Mouse (Mus musculus) spleen, adult 2 months (tissue): ENCODE results near the gene Nfkb1. TPM values are rescaled to one million over a fixed set of nuclear protein-coding genes. Genes with fewer than 3 reads are reported as not detected.

ENCODE experiments used
- DNase-seq, 2 experiments: peaks; one replicate each; pipeline versions ENCODE4 v3.0.0 to v3.0.0-alpha.2; 2012 to 2021; ENCODE audit warnings: low spot score in 2 of 2, low read depth in 1 of 2
- H3K27ac ChIP-seq: fragments of 200-500 bp; 2 replicates; pipeline ENCODE4 v1.5.1; 2012; ENCODE audit warnings: low read length, inconsistent platforms; ENCODE audit not compliant: insufficient read depth
- H3K27me3 ChIP-seq: fragments of 200-500 bp; 2 replicates; pipeline ENCODE4 v1.6.1; 2012; ENCODE audit warnings: mild to moderate bottlenecking, moderate library complexity, low read length, inconsistent platforms; ENCODE audit not compliant: control insufficient read depth, insufficient read depth
- H3K36me3 ChIP-seq: fragments of 200-500 bp; 2 replicates; pipeline ENCODE4 v1.6.1; 2012; ENCODE audit warnings: mild to moderate bottlenecking, low read length, inconsistent platforms; ENCODE audit not compliant: control insufficient read depth, insufficient read depth
- H3K4me1 ChIP-seq: fragments of 200-500 bp; 2 replicates; pipeline ENCODE4 v1.6.1; 2011; ENCODE audit warnings: inconsistent platforms; ENCODE audit not compliant: control insufficient read depth, insufficient read depth, insufficient read length
- H3K4me3 ChIP-seq: fragments of 200-500 bp; 2 replicates; pipeline ENCODE4 v1.5.1; 2011; ENCODE audit warnings: mild to moderate bottlenecking, inconsistent platforms; ENCODE audit not compliant: insufficient read depth, insufficient read length; ENCODE audit errors: extremely low read depth
- CTCF ChIP-seq: fragments of 200-500 bp; IDR thresholded peaks from 2 replicates; pipeline ENCODE4 v1.5.1; 2011; ENCODE audit warnings: mild to moderate bottlenecking, inconsistent platforms; ENCODE audit not compliant: insufficient read depth, insufficient read length, insufficient replicate concordance; ENCODE audit errors: extremely low read depth
- POLR2A ChIP-seq: fragments of 200-500 bp; IDR thresholded peaks from 2 replicates; pipeline ENCODE4 v1.6.1; 2011; ENCODE audit warnings: low read depth, low read length, inconsistent platforms
- WGBS: fragments of 180-500 bp; shearing (Covaris S2); methylation state at CpG from one replicate; pipeline ENCODE4 v1.1.7; 2018; 5-methylcytosine and 5-hydroxymethylcytosine counted together
- polyA plus RNA-seq: library from polyadenylated mRNA; depleted of rRNA; stranded (reverse); fragments of >200 nt; gene quantifications from 2 replicates; pipeline ENCODE4 v1.2.3, GENCODE M21; 2012

Nfkb1 gene
- polyA plus RNA-seq, 1 experiment, result 188 TPM

- H3K4me3 ChIP-seq, result no peak overlapping the region
- H3K4me1 ChIP-seq, result peaks cover 25% of the 10 kb centered on the region; the same call in 1 of the 2 replicates
- no peak for TF ChIP-seq POLR2A
- no peak for TF ChIP-seq CTCF
- H3K27me3 ChIP-seq, result no peaks in the 10 kb centered on the region
- no peak overlapping the region for H3K27ac ChIP-seq
- peaks cover 6% of the 10 kb centered on the region for H3K36me3 ChIP-seq
- DNase-seq, result no peak
- 86% methylated on average over 7 of the region's 7 CpGs for WGBS
Measured at GRCm38 (mm10) chr3:135673695-135674094, 17.7 kb downstream of the Nfkb1 start.

DNA sequence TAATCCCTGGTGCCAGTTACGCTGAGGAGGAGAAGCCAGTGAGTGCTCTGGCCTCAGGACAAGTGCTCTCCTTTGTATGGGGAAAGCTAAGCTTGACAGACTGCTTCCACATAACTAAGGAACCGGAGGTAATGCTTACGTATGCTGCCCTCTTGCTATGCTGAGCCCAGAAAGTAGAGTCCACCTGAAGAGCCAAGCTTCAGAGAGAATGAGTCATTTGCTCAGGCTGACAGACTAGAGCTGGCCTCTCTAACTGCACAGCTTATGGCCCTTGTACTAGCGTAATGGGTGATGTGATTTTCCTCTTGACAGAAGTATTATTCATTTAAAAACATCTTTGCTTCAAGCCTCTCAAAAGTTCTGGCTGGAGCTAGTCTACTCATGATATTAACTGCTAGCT is 18.3 kb downstream of the Nfkb1 start:
- Histone ChIP-seq H3K27me3 (no peaks in the 10 kb centered on the region), H3K36me3 (peaks cover 7% of the 10 kb centered on the region), H3K4me1 (peaks cover 25% of the 10 kb centered on the region; the same call in 1 of the 2 replicates), H3K27ac (no peak overlapping the region), H3K4me3 (no peak overlapping the region)
- TF ChIP-seq CTCF, result no peak
- no peak for TF ChIP-seq POLR2A
- WGBS, result 94% methylated on average over 4 of the region's 4 CpGs
- DNase-seq, result no peak

DNA sequence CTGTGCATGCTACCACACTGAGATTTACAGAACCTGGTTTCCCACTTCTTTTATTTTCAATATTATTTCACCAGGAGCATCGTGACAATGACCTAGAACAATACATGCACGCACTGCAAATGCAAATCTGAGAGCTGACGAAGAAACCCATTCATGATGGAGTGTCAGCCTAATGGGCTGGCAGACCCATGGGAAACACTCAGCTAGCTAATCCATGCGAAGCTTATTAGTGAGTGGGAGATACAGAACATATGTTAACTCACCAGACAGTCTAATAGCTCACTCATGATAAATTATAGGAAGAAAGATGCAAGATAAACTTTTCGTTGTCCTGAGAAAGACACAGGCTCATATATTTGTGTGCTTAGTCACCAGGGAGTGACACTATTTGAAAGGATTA is 19.2 kb downstream of the Nfkb1 start:
- no peak for TF ChIP-seq POLR2A
- no peak for TF ChIP-seq CTCF
- WGBS, result 90% methylated on average over 5 of the region's 5 CpGs
- Histone ChIP-seq H3K36me3 (peaks cover 8% of the 10 kb centered on the region), H3K27ac (no peak overlapping the region), H3K27me3 (no peaks in the 10 kb centered on the region), H3K4me1 (peaks cover 25% of the 10 kb centered on the region; the same call in 1 of the 2 replicates), H3K4me3 (no peak overlapping the region)
- DNase-seq, result no peak

DNA sequence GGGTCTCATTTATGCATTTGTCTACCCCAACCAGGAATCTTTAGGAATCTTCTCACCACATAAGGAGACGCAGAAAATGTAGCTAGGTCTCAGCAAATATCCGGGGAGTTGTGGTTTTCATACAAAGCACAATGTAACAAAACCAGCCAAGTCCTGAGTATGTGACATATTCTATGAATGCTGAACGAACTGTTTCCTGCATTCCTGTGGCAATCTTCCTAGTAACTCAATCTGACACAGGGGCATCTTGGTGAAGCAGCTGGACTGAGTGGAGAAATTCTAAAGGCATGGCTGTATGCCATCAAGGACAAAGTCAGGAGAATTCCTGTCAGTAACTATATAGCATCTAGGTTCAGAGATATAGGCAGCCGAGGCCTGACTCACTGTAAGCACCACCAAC is 20.5 kb downstream of the Nfkb1 start:
- WGBS, result 80% methylated on average over 4 of the region's 4 CpGs
- no peak overlapping the region for H3K27ac ChIP-seq
- H3K4me1 ChIP-seq, result peaks cover 17% of the 10 kb centered on the region; the same call in 1 of the 2 replicates
- H3K27me3 ChIP-seq, result no peaks in the 10 kb centered on the region
- DNase-seq, result no peak
- H3K4me3 ChIP-seq, result no peak overlapping the region
- no peak for TF ChIP-seq POLR2A
- peaks cover 11% of the 10 kb centered on the region for H3K36me3 ChIP-seq

GRCm38 (mm10) chr3:135667084-135667483 is 24.3 kb downstream of the Nfkb1 start:
- Histone ChIP-seq H3K36me3 (peaks cover 29% of the 10 kb centered on the region), H3K27ac (no peak overlapping the region), H3K27me3 (no peaks in the 10 kb centered on the region), H3K4me1 (peaks cover 7% of the 10 kb centered on the region; the same call in 1 of the 2 replicates), H3K4me3 (no peak overlapping the region)
- no peak for DNase-seq
- 85% methylated on average over 3 of the region's 3 CpGs for WGBS
- no peak for TF ChIP-seq POLR2A
- TF ChIP-seq CTCF, result no peak

DNA sequence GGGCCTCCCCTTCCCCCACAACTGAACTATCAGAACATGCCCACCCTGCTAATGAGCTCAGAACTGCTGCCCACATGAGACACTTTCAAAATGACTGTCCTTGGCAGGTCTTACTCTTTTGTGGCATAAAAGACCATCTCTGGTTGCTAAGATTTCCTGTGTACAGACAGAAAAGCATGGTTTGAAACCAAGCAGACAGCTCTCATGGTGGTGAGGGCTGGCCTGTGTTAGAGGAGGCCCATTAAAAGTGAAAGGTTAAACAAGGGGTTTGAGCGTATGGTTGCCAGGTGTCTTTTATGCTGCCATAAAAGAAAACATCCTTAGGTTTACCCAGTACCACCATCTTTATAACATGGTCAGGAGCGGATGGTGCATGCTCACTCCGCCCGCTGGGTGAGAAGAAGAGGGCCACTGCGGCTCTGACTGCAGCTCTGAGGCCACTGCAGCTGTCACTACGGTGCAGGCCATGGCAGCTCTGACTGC is 25.5 kb downstream of the Nfkb1 start:
- WGBS, result 80% methylated on average over 6 of the region's 6 CpGs
- Histone ChIP-seq H3K27me3 (no peaks in the 10 kb centered on the region), H3K4me1 (peaks cover 2% of the 10 kb centered on the region; the same call in 1 of the 2 replicates), H3K36me3 (peaks cover 32% of the 10 kb centered on the region), H3K4me3 (no peak overlapping the region), H3K27ac (no peak overlapping the region)
- no peak for DNase-seq
- no peak for TF ChIP-seq CTCF
- no peak for TF ChIP-seq POLR2A

DNA sequence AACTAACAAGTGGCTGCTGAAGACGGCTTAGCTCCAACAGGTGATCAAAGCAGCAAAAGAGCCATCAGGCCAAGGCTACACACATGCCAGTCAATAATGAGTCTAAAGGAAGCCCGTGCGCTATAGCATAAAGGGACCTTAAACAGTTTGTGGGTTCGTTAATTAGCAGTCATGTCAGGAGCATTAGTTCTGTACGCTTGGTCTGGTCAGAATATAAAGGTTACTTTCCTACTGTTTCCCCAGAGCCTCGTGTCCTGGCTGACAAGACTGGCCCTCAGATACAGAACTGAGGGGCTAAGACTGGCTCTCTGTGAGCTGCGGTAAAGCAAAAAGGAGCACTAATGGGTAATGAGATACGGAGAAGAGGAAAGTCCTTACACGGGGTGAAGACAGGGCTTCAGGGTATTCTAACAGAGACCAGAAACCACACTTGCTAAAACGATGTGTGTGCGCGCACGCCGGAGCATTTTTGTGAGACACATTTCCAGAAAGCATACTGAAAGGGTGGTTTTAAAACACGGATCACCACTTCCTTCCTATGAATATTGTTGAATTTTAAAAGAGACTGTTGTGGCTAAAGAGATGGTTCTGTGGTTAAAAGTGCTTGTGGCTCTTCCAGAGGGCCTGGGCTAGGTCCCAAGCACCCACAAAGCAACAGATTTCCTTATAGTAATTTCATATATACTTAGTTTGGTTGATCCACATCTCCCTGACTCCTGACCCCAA is 29.0 kb downstream of the Nfkb1 start:
- Histone ChIP-seq H3K4me3 (no peak overlapping the region), H3K27ac (no peak overlapping the region), H3K4me1 (no peaks in the 10 kb centered on the region), H3K36me3 (peaks cover 39% of the 10 kb centered on the region), H3K27me3 (no peaks in the 10 kb centered on the region)
- WGBS, result 60% methylated on average over 15 of the region's 15 CpGs
- no peak for DNase-seq
- no peak for TF ChIP-seq POLR2A
- no peak for TF ChIP-seq CTCF
